Mouse (Mus musculus) E14TG2a.4 (cell line): ENCODE measurements at regions not wholly inside any gene's neighbourhood (a gene's known extent, or its start where the extent isn't known, plus 50 kb on each side); places are given as distances from the start of the nearest gene placed in this dataset.

Source experiments
- CTCF ChIP-seq: conservative IDR thresholded peaks from 2 replicates; pipeline ENCODE4 v1.5.1; 2014; ENCODE audit warnings: low read length
- NANOG ChIP-seq: IDR thresholded peaks from 2 replicates; pipeline ENCODE4 v1.6.1; 2014; ENCODE audit warnings: borderline replicate concordance, low read length, mixed read lengths

GRCm38 (mm10) chr4:53382012-53382411, 58.2 kb upstream of the Slc44a1 start:
- no peak for TF ChIP-seq CTCF
- no peak for TF ChIP-seq NANOG
